8 mouse cellular contexts compared by ENCODE assay signal in genomic region chr6:91877885-91878651, GRCm38 (mm10). TPM values are rescaled to one million over a fixed set of nuclear protein-coding genes. Genes with fewer than 3 reads are reported as not detected.
DNase-seq lines count a peak whose midpoint lies in the region; ATAC-seq lines count a peak whose summit lies in the region.

TSS of gene Ccdc174 (plus strand) at chr6:91878053.

- peak; percentile 83 to 84 for DNase-seq in adrenal gland, adult 18-20 months (ENCODE audit: low spot score in 2 of 2)
- peak; percentile 99 for DNase-seq in embryo, embryonic 11 days
- peak; percentile 89 for DNase-seq in gastrocnemius, postnatal 25 days
- peak; percentile 92 for DNase-seq in intestine, embryonic 14.5 days (ENCODE audit: low spot score)
- peak; percentile 95 to 97 for DNase-seq in left cerebral cortex, postnatal 14 days (ENCODE audit: low spot score in 2 of 2)
- DNase-seq in mesoderm, embryonic 11.5 days (ENCODE audit: low read depth, low spot score): peak; percentile 98
- peak; percentile 93 to 97 for DNase-seq in right cerebral cortex, postnatal 36 days (ENCODE audit: low spot score in 2 of 2)
- DNase-seq in yolk sac, embryonic 10.5 days (ENCODE audit: low spot score): peak; percentile 95

- peak within 1 kb of the TSS; percentile 51; the same call in 1 of the 2 replicates for H3K27ac ChIP-seq in intestine, embryonic 14.5 days (ENCODE audit: low read depth)

- peaks cover 22% of the 10 kb centered on the region for H3K36me3 ChIP-seq in intestine, embryonic 14.5 days (ENCODE audit: control insufficient read depth, insufficient read depth, low read length)

- H3K9ac ChIP-seq in intestine, embryonic 14.5 days (ENCODE audit: low read length): peak within 1 kb of the TSS; percentile 89

- H3K4me3 ChIP-seq in intestine, embryonic 14.5 days (ENCODE audit: low read depth, low read length): peak within 1 kb of the TSS; percentile 98

- H3K4me1 ChIP-seq in intestine, embryonic 14.5 days (replicated peaks; ENCODE audit: control insufficient read depth, insufficient read depth, low read length): peaks cover 10% of the 10 kb centered on the region

- H3K27me3 ChIP-seq in intestine, embryonic 14.5 days (replicated peaks; ENCODE audit: control insufficient read depth, insufficient read depth, low read length): no peaks in the 10 kb centered on the region

- intact Hi-C loops in left cerebral cortex, postnatal 14 days (cut with DNase I): no loop called here

- no peaks in the 10 kb centered on the region for H3K9me3 ChIP-seq in intestine, embryonic 14.5 days (ENCODE audit: control insufficient read depth, low read length)

- under 1% methylated on average over 47 of the region's 47 CpGs for WGBS in intestine, embryonic 14.5 days

- peak within 1 kb of the TSS; percentile 79 for H3K4me2 ChIP-seq in intestine, embryonic 14.5 days (ENCODE audit: low read length)

- peak; percentile 91 for ATAC-seq in intestine, embryonic 14.5 days (replicated peaks; ENCODE audit: low FRiP score, low TSS enrichment, low read depth)

RNA-seq across cellular contexts. Expression of gene Ccdc174, which starts in this region (rescaled TPM):
- 10 to 100 TPM; 32.4 to 55.9 TPM for total RNA-seq in adrenal gland, adult 18-20 months (2021)
- total RNA-seq in gastrocnemius, postnatal 25 days (2021): 1 to 10 TPM; 7.7 to 8.4 TPM
- polyA plus RNA-seq in intestine, embryonic 14.5 days (2014; fragmentation: Nextera tagmentation; extraction: Ambion mirVana): 25.5 and 28.6 TPM in 2 replicates
- total RNA-seq in left cerebral cortex, postnatal 14 days (2021): 10 to 100 TPM; 19.5 to 21.3 TPM

Comparison
In these comparisons a context has a peak if more than half of its experiments do, and no peak if none do; other contexts are left out.
1. Peak in every context shown above with its lines: DNase-seq, ATAC-seq, H3K4me3 ChIP-seq and H3K27ac ChIP-seq.